Mouse (Mus musculus) mammary gland, adult 2 months (tissue): ENCODE measurements around the gene Ube2k. TPM values are rescaled to one million over a fixed set of nuclear protein-coding genes. Genes with fewer than 3 reads are reported as not detected.

ENCODE experiments used
- polyA plus RNA-seq: library from polyadenylated mRNA; depleted of rRNA; stranded (reverse); fragments of >200 nt; gene quantifications from 2 replicates; pipeline ENCODE4 v1.2.3, GENCODE M21; 2012; ENCODE audit warnings: low replicate concordance; rRNA removed

Gene Ube2k
- 10.1 and 21.4 TPM in 2 replicates for polyA plus RNA-seq

GRCm38 (mm10) chr5:65536751-65537419 is at the start of gene Ube2k, which contains the start of gene Smim14:
Gene Ube2k (plus strand): TSS chr5:65537233.
Gene Smim14 (minus strand): TSS chr5:65537184.

GRCm38 (mm10) chr5:65492716-65493531 is 44.1 kb upstream of the Ube2k start, which contains the start of gene Gm43552:
Gene Gm43552 (minus strand): TSS chr5:65492833.

Other genes with a start within 250 kb of the Ube2k start
- gene Rfc1, start 201.6 kb upstream of the Ube2k start, polyA plus RNA-seq, result 10.0 and 14.3 TPM in 2 replicates
- gene Klb, start 188.9 kb upstream of the Ube2k start, polyA plus RNA-seq, result 22.1 and 26.4 TPM in 2 replicates
- gene Rpl9, start 145.8 kb upstream of the Ube2k start, polyA plus RNA-seq, result 149 and 322 TPM in 2 replicates
- 8.1 and 16.4 TPM in 2 replicates for gene Lias, start 145.7 kb upstream of the Ube2k start, polyA plus RNA-seq
- 11.1 and 20.9 TPM in 2 replicates for gene Ugdh, start 101.3 kb upstream of the Ube2k start, polyA plus RNA-seq
- not detected in 2 replicates for gene Gm43552, start 44.4 kb upstream of the Ube2k start, polyA plus RNA-seq
- 125 and 133 TPM in 2 replicates for gene Smim14, start within 50 bp of the Ube2k start, polyA plus RNA-seq
- gene Pds5a, start 161.0 kb downstream of the Ube2k start, polyA plus RNA-seq, result 9.2 and 25.1 TPM in 2 replicates
- gene N4bp2, start 226.3 kb downstream of the Ube2k start, polyA plus RNA-seq, result 3.4 and 6.8 TPM in 2 replicates